Mouse (Mus musculus): ENCODE data around the gene H1foo. TPM values are rescaled to one million over a fixed set of nuclear protein-coding genes. Genes with fewer than 3 reads are reported as not detected.

The H1foo gene
- polyA plus RNA-seq (2015; fragmentation: Nextera tagmentation; extraction: Ambion mirVana) = not detected in 2 replicates

DNA sequence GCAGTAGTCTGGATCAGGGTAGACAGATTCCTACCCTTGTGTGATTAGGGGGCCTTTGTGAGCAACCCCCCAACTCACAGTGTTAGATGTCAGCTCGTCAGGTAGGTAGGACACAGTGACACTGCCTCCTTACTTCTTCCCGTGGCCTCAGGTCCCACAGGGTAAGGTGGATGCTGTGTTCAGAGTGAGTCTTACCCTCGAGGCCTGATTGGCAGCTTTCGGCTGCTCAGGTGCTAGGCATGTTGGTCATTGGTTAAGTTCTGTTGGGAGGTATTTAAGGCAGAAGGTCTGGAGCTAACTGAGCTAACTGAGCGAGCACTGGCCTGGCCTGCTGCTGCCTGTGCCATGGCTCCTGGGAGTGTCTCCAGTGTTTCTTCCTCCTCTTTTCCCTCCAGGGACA, at the start of gene H1foo:
TSS of gene H1foo (plus strand) at position 301 of the 400 bp plus-strand sequence.

DNA sequence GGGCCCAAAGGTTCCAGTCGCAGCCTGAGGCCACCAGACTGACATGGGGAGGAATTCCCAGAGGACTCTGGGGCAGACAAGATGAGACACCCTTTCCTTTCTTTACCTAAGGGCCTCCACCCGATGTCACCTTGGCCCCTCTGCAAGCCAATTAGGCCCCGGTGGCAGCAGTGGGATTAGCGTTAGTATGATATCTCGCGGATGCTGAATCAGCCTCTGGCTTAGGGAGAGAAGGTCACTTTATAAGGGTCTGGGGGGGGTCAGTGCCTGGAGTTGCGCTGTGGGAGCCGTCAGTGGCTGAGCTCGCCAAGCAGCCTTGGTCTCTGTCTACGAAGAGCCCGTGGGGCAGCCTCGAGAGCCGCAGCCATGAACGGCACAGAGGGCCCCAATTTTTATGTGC, 13.1 kb upstream of the H1foo start, which contains the start of gene Rho:
TSS of gene Rho (plus strand) at position 110 of the 400 bp plus-strand sequence.

DNA sequence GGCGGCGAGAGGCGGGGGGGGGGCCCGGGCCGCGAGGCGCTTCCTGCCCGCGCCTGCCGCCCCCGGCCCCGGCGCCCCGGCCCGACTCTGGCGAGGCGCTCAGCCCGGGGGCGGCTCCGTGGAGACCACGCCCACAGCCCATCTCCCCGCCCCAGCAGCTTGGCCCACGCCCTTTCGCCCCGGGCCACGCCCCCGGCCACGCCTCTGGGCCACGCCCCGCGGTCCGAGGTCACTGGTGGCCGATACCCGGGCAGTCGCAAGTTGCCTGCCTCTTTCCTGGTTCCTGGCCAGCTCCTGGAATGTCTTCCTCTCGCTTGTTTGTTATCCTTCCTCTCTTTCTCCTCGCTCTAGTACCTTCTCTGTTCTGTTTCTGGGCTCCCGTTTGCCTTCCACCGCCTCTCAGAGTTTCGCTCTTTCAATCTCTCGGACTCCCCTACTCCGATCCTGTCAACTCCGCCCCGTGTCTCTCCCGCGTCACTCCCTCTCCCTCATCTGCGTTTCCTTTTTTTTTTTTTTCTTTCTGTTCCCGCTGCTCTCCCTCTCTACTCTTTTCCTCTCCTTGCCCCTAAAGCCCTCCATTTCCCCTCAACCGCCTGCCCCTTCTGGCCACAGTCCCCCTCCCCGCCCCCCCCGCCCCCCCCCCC, 50.3 kb downstream of the H1foo start, which contains the start of gene Plxnd1:
TSS of gene Plxnd1 (minus strand) at position 129 of the 644 bp plus-strand sequence.

Other genes starting within 250 kb of the H1foo start
- gene Tmem40, start 182.5 kb upstream of the H1foo start, polyA plus RNA-seq (2015; fragmentation: Nextera tagmentation; extraction: Ambion mirVana) = 0.74 and 4.3 TPM in 2 replicates
- 38.3 and 41.7 TPM in 2 replicates for gene Cand2, start 170.4 kb upstream of the H1foo start, polyA plus RNA-seq (2015; fragmentation: Nextera tagmentation; extraction: Ambion mirVana)
- 1,517 and 1,545 TPM in 2 replicates for gene Rpl32, start 136.2 kb upstream of the H1foo start, polyA plus RNA-seq (2015; fragmentation: Nextera tagmentation; extraction: Ambion mirVana)
- 0.12 and 0.27 TPM in 2 replicates for gene Efcab12, start 106.5 kb upstream of the H1foo start, polyA plus RNA-seq (2015; fragmentation: Nextera tagmentation; extraction: Ambion mirVana)
- gene Mbd4, start 91.6 kb upstream of the H1foo start, polyA plus RNA-seq (2015; fragmentation: Nextera tagmentation; extraction: Ambion mirVana) = 4.6 and 5.0 TPM in 2 replicates
- 16.3 and 19.9 TPM in 2 replicates for gene Ift122, start 91.5 kb upstream of the H1foo start, polyA plus RNA-seq (2015; fragmentation: Nextera tagmentation; extraction: Ambion mirVana)
- 0.10 and 0.29 TPM in 2 replicates for gene Rho, start 13.2 kb upstream of the H1foo start, polyA plus RNA-seq (2015; fragmentation: Nextera tagmentation; extraction: Ambion mirVana)
- gene Plxnd1, start 50.1 kb downstream of the H1foo start, polyA plus RNA-seq (2015; fragmentation: Nextera tagmentation; extraction: Ambion mirVana) = 14.4 and 14.9 TPM in 2 replicates
- 10.4 TPM in 2 replicates for gene Tmcc1, start 248.5 kb downstream of the H1foo start, polyA plus RNA-seq (2015; fragmentation: Nextera tagmentation; extraction: Ambion mirVana)